Mouse (Mus musculus) embryo, embryonic 11 days (tissue): Measurements from ENCODE around the gene Atp2b2.

Experiments used
- DNase-seq: peaks from one replicate; pipeline ENCODE4 v3.0.0-alpha.2; 2015

The Atp2b2 gene

DNA sequence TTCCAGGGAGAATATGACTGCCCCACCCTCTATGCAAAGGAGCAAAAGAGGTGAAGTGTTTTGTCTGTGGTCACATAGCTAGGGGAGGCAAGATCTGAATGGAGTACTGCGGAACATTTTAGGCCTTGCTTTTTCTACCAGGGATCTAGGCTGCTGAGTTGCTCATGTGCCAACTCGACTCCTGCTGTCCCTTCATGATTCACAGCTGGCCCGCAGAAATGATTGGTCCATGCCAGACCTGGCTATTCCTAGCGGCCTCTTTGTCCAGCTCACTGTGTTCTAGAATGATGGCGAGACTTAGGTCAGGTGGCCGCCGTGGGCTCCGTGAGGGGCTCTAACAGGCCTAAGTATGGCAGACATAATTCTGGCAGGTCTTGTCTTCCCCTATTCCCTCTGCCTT lies 103.0 kb downstream of the Atp2b2 start:
- no peak for DNase-seq

- peak; percentile 75 for DNase-seq
These were observed 105.5 kb downstream of the Atp2b2 start for GRCm38 (mm10) chr6:113936811-113937508.

- no peak for DNase-seq
These were observed 106.3 kb downstream of the Atp2b2 start for GRCm38 (mm10) chr6:113936111-113936510.

DNA sequence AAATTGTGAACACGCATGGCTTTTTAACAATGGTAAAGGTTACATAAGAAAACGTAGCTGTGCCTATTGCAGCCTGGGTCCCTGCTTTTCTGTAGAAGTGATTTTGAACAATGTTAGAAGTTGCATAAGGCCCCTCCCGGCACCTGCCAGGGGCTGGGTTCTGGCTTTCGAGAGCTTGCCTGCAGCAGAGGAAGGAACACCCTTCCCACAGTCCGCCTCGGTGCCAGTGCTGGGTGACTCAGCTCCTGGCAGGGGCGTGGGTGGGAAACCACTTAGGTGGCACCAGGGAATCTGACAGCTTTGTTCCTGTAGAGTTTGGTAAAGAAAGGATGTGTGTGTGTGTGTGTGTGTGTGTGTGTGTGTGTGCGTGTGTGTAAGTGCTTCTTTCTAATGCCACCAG lies 107.7 kb downstream of the Atp2b2 start:
- no peak for DNase-seq

- no peak for DNase-seq
These were observed 108.9 kb downstream of the Atp2b2 start for GRCm38 (mm10) chr6:113933261-113934151.

DNA sequence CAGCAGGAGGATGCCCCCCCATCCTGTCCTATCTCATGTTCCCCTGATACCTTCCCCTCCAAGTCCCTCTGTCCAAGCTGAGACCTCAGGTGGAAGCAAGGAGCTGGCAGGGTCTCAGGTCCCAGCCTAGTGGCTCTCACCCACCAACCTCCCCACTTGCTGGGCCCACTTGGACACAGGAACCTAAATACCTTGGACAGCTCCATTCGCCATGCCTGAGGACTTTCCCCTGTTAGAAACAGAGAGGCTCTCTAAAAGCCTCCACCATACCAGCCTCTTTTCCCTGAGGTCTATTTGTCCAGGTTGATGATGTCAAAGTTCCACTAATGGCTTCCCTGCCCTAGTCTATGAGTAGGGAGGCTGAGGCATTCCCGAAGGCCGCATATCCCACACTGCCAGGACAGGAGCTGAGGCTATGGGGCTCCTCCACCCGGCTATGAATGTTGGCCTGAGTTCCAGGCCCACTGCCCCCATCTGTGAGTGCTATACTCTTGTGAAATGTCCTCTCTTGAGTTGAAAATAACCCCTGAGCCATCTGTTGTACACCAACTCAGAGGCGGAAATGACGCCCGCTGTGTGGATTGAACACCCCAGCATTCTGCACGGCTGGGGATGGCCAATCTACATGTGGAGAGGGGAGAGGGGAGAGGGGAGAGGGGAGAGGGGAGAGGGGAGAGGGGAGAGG lies 113.1 kb downstream of the Atp2b2 start:
- DNase-seq = peak; percentile 59

DNA sequence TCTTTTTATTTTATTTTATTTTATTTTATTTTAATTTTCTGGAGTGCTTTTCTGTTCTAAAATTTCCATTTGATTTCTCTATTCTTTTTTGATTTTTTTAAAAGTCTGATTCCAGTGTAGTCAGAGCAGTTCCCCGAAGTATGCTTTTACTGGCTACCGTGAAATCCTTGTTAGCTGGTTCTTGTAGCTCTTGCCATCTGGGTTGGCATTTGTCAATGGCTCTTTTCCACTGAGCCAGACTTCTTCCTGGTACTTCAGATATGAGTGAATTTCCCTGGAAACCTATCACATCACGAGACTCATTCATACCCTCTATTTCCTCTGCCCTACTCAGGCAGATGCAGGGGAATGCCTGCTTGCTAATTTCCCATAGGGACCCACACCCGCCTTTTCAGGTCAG lies 119.2 kb downstream of the Atp2b2 start:
- DNase-seq = no peak

DNA sequence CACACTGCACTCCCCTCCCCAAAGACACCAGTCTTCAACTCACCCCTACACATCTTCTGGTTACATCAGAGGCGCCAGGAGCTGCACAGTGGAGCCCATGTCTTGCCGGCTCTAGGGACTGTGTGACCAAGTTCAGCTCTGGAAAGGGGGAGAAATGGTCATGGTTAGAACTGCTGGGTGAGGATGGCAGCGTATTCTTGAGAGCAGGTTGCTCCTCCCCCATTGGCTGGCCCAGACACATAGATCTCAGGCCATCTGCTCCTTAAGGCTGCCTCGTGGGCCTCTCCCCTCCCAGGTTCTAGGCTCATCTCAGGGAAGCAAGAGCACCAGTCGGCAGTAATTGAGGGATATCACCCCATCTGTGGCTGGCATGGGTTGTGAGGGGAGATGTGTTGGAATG lies 121.9 kb downstream of the Atp2b2 start:
- DNase-seq = no peak

DNA sequence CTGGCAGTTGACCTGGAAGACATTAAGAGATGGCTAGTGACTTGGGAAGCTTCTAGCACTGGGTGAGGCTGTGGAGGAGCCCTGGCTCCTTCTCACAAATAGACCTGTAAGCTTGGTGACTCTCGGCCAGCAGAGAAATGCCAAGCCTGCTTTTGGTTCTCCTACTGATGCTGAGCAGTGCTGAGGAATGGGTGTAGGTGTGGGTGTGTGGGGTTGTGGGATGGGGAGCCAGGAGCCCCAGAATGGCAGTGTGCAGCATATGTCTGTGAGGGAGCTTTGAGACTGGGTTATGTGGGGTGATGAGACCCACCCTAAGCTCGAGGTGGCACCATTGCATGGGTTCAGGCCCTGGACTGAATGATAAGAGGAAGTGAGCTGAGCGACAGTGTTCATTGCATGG lies 129.7 kb downstream of the Atp2b2 start:
- no peak for DNase-seq

- DNase-seq = no peak
These were observed 131.3 kb downstream of the Atp2b2 start for GRCm38 (mm10) chr6:113911094-113911493.

DNA sequence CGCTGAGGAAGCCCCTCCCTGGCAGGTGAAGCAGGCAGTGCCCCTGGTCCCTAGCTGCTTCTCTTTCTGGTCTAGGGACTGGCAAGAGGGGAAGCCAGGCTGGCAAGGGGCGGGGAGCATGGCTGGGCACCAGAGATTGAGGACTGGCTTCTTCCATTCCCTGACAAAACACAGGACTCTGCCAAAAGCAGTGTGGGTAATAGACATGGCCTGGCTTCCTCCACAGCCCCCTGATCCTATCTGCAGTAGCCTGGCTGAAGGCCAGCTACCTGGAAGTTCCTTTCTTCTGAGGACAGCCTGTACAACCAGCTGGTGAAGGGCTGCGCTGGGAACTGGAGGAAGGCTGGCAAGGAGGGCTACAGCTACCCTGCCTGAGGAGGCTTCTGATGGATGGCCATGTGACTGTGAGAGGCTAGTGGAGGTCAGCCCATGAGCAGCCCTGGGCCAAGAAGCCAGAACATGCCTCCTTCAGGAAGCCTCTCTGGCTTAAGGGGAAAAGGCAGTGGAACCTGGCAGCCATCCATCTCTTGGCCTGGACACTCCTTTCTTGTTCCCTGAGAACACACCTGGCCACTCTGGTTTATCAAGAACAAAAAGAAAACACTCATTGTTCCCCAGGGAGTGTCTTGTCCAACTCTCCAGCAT lies 131.9 kb downstream of the Atp2b2 start:
- no peak for DNase-seq

GRCm38 (mm10) chr6:113909836-113910235 lies 132.6 kb downstream of the Atp2b2 start:
- DNase-seq = no peak

DNA sequence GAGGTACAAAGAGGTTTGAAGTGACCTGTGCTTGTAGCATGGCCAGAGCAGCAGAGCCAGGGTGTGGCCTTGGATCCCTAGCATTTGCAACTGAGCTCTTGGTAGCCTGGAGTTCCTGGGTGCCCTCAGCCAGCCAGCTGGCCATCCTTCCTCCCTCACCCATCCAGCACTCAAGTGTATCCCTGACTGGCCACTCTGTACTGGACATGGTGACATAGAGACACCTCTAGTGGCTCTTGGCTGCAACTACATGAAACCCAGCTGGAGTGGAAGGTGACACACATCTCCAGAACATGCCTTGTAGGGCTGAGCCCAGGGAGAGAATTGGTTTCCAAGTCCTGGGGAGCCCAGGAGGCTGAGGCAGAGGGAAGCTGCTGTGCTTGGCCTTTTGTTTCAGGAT lies 134.3 kb downstream of the Atp2b2 start:
- DNase-seq = peak; percentile 19

- no peak for DNase-seq
These were observed 138.0 kb downstream of the Atp2b2 start for GRCm38 (mm10) chr6:113904406-113904805.

DNA sequence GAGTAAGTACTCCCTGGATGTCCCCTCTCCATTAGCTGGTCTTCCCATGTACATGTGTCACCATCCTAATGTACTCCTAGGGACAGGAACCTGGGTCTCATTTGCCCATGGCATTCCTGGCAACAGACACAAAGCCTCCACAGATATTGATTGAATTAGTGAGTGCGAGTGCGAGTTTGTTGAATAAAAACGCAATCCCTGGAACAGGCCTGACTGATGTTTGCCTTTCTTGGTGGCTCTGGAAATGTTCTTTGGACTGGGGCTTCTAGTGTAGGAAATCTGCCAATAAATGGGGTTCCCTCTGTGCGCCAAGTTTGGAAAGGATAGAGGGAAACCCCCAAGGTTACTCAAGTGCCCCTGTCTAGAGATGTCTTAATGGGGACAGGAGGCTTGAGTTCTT lies 146.4 kb downstream of the Atp2b2 start:
- no peak for DNase-seq

GRCm38 (mm10) chr6:113894008-113894407 lies 148.4 kb downstream of the Atp2b2 start:
- no peak for DNase-seq

DNA sequence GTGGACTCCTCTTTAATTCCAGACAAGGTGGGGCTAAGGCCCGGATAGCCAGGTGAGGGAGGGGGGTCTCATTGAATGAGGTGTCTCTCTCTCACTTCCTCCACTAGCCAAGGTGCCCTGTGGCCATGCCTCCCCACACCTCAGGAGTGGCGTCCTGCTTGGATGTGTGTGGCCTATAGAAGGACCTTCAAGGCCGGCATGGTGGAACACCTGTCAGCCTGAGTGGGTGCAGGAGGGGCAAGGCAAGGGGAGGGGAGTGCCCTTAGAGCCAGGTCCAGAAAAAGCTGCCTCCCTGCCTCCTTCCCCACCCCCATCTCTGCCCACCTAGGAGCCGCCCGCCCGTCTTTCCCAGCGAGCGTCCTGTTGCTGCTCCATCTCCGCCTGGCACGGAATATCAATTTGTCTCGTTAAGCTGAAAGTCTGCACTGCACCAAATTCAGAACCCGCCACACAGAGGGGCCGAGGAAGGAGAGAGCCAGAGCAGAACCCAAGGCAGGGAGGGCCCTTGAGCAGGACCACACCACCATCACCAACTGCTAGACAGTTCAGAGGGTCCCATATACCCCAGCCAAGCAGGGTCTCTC lies 150.2 kb downstream of the Atp2b2 start:
- DNase-seq = no peak

DNA sequence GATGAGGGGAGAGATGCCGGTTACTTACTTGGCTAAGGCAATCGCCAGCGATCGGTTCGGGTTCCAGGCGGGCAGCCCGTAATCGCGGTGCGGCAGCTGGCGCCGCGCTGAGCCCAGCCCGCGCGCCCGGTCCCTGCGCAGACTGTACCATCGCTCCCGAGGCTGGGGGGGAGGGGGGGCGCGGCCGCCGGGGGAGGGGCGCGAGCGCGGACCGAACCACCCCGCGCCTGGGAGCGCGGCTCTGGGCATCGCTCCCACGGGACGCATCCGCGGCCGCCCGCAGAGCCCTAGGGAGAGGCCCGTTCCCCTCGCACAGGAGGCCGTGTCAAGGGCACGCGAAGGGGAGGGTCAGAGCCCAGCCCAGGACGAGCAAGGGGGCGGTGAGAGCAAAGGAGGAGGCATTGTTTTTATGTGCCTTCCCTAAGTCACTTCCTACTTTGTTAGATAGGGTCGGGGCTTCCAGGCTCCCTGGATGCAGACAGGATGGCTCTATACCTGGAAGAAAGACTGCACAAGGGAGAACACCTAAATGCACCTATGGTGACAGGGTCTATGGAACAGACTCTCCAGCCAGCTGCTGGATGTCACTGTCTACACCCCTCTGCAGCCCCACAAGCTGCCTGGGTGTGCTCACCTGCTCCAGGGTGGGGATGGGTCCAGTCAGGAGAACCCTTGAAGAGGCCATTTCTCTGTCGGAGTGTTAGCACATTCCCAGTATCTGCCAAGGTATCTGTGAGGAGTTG lies 151.0 kb downstream of the Atp2b2 start:
- DNase-seq = peak; percentile 67

- DNase-seq = no peak
These were observed 151.6 kb downstream of the Atp2b2 start for GRCm38 (mm10) chr6:113890858-113891213.

DNA sequence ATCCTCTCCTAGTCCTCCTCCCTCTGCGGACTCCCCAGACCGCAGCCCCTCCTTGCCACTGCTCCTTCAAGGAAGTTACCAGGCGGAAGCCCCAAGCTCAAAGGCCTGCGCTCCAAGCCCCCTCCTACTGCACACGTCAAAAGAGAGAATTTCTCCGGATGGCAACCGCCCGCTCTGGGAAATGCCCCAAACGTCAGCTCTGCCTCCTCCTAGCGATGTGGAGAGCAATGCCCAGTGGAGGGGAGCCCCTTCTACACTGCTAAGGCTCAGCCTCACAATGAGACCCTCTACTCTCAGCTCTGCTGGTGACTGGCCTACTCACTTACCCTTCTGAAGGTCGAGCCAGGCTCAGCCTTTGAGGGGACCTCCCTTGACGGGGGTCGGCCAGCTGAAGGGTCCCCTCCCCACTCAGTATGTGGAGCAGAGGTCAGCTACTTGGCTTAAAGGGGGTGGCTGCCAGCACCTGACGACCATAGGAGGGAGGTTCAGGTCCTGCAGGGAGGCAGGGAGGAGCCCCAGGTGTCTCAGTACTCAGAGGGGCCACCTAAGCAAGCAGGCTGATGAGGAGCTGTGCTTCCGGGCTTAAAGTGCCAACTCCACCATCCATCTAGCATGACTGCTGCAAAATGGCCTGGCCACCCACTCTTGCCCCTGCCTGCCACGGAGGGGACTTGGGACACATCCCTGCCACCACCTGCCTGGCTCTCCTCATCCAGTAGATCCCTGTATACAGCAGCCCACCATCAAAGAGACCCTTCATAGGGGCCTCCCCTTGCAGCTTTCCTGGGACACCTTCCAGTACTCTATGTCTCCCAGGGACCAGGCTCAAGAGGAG lies 152.2 kb downstream of the Atp2b2 start:
- no peak for DNase-seq

DNA sequence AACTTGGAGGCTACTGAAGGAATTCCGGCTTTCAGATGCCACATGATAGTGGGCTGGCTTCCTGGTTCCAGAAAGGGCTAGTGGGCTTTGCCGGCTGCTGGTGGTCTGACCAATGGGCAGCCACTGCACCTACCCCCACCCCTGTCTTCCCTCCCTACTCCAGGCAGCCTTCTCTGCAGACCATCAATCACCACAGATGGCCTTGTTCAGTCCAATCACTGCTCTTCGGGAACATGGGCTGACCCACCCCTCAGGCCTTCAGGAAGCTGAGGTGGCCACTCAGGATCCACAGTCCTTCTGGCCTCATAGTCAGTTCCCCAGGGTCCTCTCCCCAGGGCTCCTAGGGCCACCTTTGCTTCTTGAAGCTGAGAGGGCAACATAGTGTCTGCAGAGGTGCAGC lies 153.2 kb downstream of the Atp2b2 start:
- no peak for DNase-seq
